Mouse (Mus musculus) testis, adult 2 months (tissue): ENCODE results near the gene Sp100. TPM values are rescaled to one million over a fixed set of nuclear protein-coding genes. Genes with fewer than 3 reads are reported as not detected.
"Not testable (repeated sequence)": the region's sequence is repeated elsewhere in the genome, so short reads cannot be mapped to it uniquely, and the experiment has no call there.

Experiments used
- H3K27ac ChIP-seq: fragments of 200-500 bp; 2 replicates; pipeline ENCODE4 v1.5.1; 2012; ENCODE audit warnings: low read depth, low read length; ENCODE audit not compliant: control insufficient read depth, insufficient read depth
- H3K27me3 ChIP-seq: fragments of 200-500 bp; 2 replicates; pipeline ENCODE4 v1.6.1; 2012; ENCODE audit warnings: mild to moderate bottlenecking, low read length, moderate library complexity; ENCODE audit not compliant: control insufficient read depth, insufficient read depth
- H3K36me3 ChIP-seq: fragments of 200-500 bp; 2 replicates; pipeline ENCODE4 v1.6.1; 2012; ENCODE audit warnings: mild to moderate bottlenecking, low read length; ENCODE audit not compliant: control insufficient read depth, insufficient read depth
- H3K4me1 ChIP-seq: fragments of 200-500 bp; 2 replicates; pipeline ENCODE4 v1.6.1; 2012; ENCODE audit warnings: low read length; ENCODE audit not compliant: control insufficient read depth, insufficient read depth
- H3K4me3 ChIP-seq: fragments of 200-500 bp; 2 replicates; pipeline ENCODE4 v1.5.1; 2012; ENCODE audit warnings: low read depth, mild to moderate bottlenecking, low read length, moderate library complexity, mixed read lengths; ENCODE audit not compliant: control insufficient read depth
- polyA plus RNA-seq: library from polyadenylated mRNA; depleted of rRNA; stranded (reverse); fragments of >200 nt; gene quantifications from 2 replicates; pipeline ENCODE4 v1.2.3, GENCODE M21; 2012; rRNA removed

Gene Sp100
- polyA plus RNA-seq, result 0.79 and 1.1 TPM in 2 replicates

GRCm38 (mm10) chr1:85649881-85650280 is at the start of gene Sp100:
TSS of gene Sp100 (plus strand) at chr1:85649988.
- H3K27me3 ChIP-seq, H3K27ac ChIP-seq, H3K4me1 ChIP-seq, H3K36me3 ChIP-seq: not testable (repeated sequence)
- H3K4me3 ChIP-seq, result peak within 1 kb of the TSS; percentile 22

GRCm38 (mm10) chr1:85600078-85600477 is 49.7 kb upstream of the Sp100 start, which contains the start of gene Sp140:
TSS of gene Sp140 (plus strand) at chr1:85600378.
- not testable (repeated sequence) for H3K27ac ChIP-seq, H3K4me3 ChIP-seq, H3K27me3 ChIP-seq, H3K4me1 ChIP-seq, H3K36me3 ChIP-seq

GRCm38 (mm10) chr1:85600794-85601193 is 49.0 kb upstream of the Sp100 start:
- H3K4me3 ChIP-seq, H3K36me3 ChIP-seq, H3K27me3 ChIP-seq, H3K4me1 ChIP-seq, H3K27ac ChIP-seq: not testable (repeated sequence)

- not testable (repeated sequence) for H3K4me1 ChIP-seq, H3K4me3 ChIP-seq, H3K27me3 ChIP-seq, H3K36me3 ChIP-seq, H3K27ac ChIP-seq
Measured at GRCm38 (mm10) chr1:85604341-85604740, 45.4 kb upstream of the Sp100 start.

GRCm38 (mm10) chr1:85608361-85608760 is 41.4 kb upstream of the Sp100 start:
- not testable (repeated sequence) for H3K27me3 ChIP-seq, H3K27ac ChIP-seq, H3K4me3 ChIP-seq, H3K36me3 ChIP-seq, H3K4me1 ChIP-seq

GRCm38 (mm10) chr1:85610581-85610980 is 39.2 kb upstream of the Sp100 start:
- H3K4me1 ChIP-seq, H3K36me3 ChIP-seq, H3K4me3 ChIP-seq, H3K27ac ChIP-seq, H3K27me3 ChIP-seq: not testable (repeated sequence)

- H3K36me3 ChIP-seq, H3K27me3 ChIP-seq, H3K27ac ChIP-seq, H3K4me1 ChIP-seq, H3K4me3 ChIP-seq: not testable (repeated sequence)
Measured at GRCm38 (mm10) chr1:85615096-85615495, 34.7 kb upstream of the Sp100 start.

- H3K4me3 ChIP-seq, H3K27me3 ChIP-seq, H3K36me3 ChIP-seq, H3K27ac ChIP-seq, H3K4me1 ChIP-seq: not testable (repeated sequence)
Measured at GRCm38 (mm10) chr1:85615819-85616218, 34.0 kb upstream of the Sp100 start.

- not testable (repeated sequence) for H3K4me1 ChIP-seq, H3K27me3 ChIP-seq, H3K27ac ChIP-seq, H3K36me3 ChIP-seq, H3K4me3 ChIP-seq
Measured at GRCm38 (mm10) chr1:85617161-85617560, 32.6 kb upstream of the Sp100 start.

GRCm38 (mm10) chr1:85618689-85619088 is 31.1 kb upstream of the Sp100 start:
- H3K27me3 ChIP-seq, H3K27ac ChIP-seq, H3K36me3 ChIP-seq, H3K4me3 ChIP-seq, H3K4me1 ChIP-seq: not testable (repeated sequence)

- H3K4me1 ChIP-seq, H3K36me3 ChIP-seq, H3K27me3 ChIP-seq, H3K4me3 ChIP-seq, H3K27ac ChIP-seq: not testable (repeated sequence)
Measured at GRCm38 (mm10) chr1:85636936-85637335, 12.9 kb upstream of the Sp100 start.

GRCm38 (mm10) chr1:85638144-85638543 is 11.6 kb upstream of the Sp100 start:
- H3K36me3 ChIP-seq, H3K27me3 ChIP-seq, H3K4me1 ChIP-seq, H3K4me3 ChIP-seq, H3K27ac ChIP-seq: not testable (repeated sequence)

- H3K27me3 ChIP-seq, H3K36me3 ChIP-seq, H3K4me3 ChIP-seq, H3K27ac ChIP-seq, H3K4me1 ChIP-seq: not testable (repeated sequence)
Measured at GRCm38 (mm10) chr1:85650524-85650923, 736 bp downstream of the Sp100 start.
